Mouse (Mus musculus): ENCODE measurements around the gene Entpd1. TPM values are rescaled to one million over a fixed set of nuclear protein-coding genes. Genes with fewer than 3 reads are reported as not detected.

Entpd1 gene
- polyA plus RNA-seq, 1 experiment from 2014 or later: 6.3 TPM

DNA sequence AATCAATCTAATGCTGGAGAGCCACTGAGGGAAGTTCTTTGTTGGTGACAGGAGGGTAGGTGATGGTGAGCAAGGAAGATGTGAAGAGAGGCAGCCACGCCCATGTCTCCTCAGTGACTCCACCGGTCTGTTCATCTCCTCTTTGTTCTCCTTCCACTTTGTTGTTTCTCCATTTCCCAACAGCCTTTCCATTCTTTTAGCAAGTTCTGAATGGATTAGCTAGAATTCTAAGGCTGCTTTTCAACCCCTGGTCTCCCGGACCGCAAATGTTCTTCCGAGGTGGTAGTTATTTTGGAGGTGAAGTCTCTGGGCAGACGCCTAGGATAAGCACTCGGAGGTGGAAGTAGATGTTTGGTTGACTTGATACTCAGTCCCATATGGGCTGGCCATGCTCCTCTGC is 72.4 kb downstream of the Entpd1 start:
- Histone ChIP-seq H3K4me1 (peaks cover 9% of the 10 kb centered on the region; the same call in 1 of the 2 replicates), H3K27ac (no peak overlapping the region), H3K36me3 (no peaks in the 10 kb centered on the region), H3K27me3 (ENCODE audit: insufficient read depth, poor library complexity, severe bottlenecking) (no peaks in the 10 kb centered on the region), H3K4me3 (no peak overlapping the region), H3K9me3 (no peaks in the 10 kb centered on the region)
- no peak for DNase-seq (ENCODE audit: low spot score)
- WGBS: 86% methylated on average over 7 of the region's 7 CpGs

DNA sequence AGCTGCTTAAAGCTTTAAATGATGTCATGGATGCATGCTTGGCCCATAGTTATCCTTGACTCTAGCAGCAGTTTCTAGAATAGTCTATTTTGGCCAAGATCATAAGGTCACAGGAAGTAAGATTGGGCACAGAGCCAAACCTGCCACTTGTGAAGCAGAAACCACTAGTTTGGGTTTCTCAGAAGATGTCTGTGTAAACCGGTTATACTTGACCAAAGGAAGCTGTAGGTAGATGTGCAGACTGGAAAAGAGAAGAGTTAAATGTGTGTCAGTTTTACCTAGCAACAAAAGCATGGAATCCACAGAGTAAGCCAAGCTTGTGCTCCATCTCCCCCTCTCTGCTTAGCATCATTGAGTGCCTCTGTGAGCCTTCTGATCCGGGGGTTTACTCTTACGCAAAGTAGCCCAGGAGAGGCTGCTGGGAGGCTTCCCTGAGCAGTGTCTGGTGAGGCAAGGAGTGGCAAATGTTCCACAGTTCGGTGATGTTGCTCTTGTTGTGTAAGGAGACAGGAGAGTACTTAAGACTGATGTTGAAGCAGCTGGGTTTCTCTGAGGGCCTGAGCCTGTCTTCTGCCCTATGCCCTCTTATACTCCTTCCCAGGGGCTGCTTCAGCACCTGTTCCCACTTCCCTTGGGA is 75.2 kb downstream of the Entpd1 start:
- 73% methylated on average over 4 of the region's 4 CpGs for WGBS
- Histone ChIP-seq H3K27me3 (ENCODE audit: insufficient read depth, poor library complexity, severe bottlenecking) (no peaks in the 10 kb centered on the region), H3K4me1 (peaks cover 9% of the 10 kb centered on the region; the same call in 1 of the 2 replicates), H3K9me3 (no peaks in the 10 kb centered on the region), H3K4me3 (no peak overlapping the region), H3K27ac (no peak overlapping the region), H3K36me3 (no peaks in the 10 kb centered on the region)
- DNase-seq (ENCODE audit: low spot score): no peak

DNA sequence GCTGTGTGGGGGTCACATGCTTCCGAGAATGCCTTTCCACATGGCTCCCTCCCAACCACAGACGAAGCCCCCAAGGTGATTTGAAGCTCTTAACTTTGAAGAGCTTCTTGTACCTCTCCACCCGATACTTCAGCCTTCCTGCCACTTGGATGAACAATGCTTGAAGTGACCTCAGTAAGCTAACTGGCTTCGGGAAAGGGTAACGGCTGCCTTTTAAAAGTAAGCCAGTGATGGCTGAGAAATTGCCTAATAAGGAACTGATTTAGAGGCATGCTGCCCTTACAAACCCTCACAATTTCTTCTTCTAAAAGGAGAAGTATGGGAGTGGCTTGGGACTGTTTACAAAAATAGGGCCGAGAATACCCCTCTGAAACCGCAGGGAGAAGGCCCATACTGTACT is 81.0 kb downstream of the Entpd1 start:
- H3K9me3 ChIP-seq: no peaks in the 10 kb centered on the region
- no peak overlapping the region for H3K4me3 ChIP-seq
- no peaks in the 10 kb centered on the region for H3K4me1 ChIP-seq
- no peak for DNase-seq (ENCODE audit: low spot score)
- H3K27me3 ChIP-seq (ENCODE audit: insufficient read depth, poor library complexity, severe bottlenecking): no peaks in the 10 kb centered on the region
- H3K36me3 ChIP-seq: no peaks in the 10 kb centered on the region
- 75% methylated on average over 7 of the region's 7 CpGs for WGBS
- H3K27ac ChIP-seq: no peak overlapping the region

DNA sequence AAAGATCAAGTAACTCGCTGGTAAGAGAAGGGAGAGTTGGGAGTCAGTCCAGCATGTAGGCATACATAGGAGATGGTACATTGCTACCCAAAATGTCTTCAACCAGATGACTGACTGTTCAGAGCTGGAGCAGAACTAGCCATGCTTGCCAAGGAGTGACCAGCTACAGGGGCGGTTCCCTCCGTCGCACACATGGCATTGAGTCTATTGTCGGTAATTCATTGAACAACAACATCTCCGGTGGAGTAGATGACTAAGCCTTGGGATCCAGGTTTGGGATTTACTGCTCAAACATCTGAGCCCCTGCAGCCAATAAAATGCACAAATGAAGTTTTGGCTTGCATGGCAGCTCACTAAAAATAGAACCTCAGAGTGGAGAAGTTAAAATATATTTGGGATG is 84.0 kb downstream of the Entpd1 start:
- Histone ChIP-seq H3K4me1 (no peaks in the 10 kb centered on the region), H3K27ac (no peak overlapping the region), H3K27me3 (ENCODE audit: insufficient read depth, poor library complexity, severe bottlenecking) (no peaks in the 10 kb centered on the region), H3K9me3 (no peaks in the 10 kb centered on the region), H3K4me3 (no peak overlapping the region), H3K36me3 (no peaks in the 10 kb centered on the region)
- 88% methylated on average over 6 of the region's 6 CpGs for WGBS
- no peak for DNase-seq (ENCODE audit: low spot score)

DNA sequence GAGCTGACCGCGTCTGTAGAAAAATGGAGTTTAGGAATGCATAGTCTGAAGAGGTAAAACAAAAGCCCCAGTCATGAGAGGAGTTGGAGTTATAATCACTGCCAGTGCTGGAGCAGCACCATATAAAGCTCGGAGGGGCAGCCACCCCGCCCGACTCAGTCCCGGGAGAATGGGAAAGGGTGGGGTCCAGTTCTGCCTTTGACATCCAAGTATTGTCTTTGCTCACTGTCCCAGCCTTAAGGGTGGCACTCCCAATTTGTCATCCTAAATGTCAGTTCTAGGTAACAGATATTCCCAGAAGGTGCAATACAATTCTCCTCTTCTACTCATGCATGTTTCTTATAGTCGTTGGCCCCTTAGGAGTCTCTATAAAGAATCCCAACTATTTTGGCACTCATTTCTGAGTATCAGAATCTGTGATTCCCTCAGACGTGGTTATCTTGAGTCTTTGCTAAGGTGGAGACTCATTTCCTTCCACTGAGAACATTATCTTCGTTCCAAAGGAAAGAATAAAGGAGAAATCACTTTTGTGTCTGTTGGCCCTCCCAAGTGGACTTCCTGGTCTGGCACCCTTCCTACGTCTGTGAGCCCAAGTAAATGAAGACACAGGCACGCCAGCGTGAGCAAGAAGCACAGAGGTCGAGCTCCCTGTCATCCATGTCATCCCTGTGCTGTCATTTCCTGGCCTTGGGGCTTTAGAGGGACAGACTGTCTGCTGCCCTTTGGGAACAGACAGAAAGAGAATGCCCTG is 86.1 kb downstream of the Entpd1 start:
- H3K27me3 ChIP-seq (ENCODE audit: insufficient read depth, poor library complexity, severe bottlenecking): no peaks in the 10 kb centered on the region
- no peaks in the 10 kb centered on the region for H3K9me3 ChIP-seq
- no peaks in the 10 kb centered on the region for H3K36me3 ChIP-seq
- no peak overlapping the region for H3K27ac ChIP-seq
- no peak for DNase-seq (ENCODE audit: low spot score)
- 57% methylated on average over 13 of the region's 13 CpGs for WGBS
- H3K4me3 ChIP-seq: no peak overlapping the region
- H3K4me1 ChIP-seq: peaks cover 9% of the 10 kb centered on the region

DNA sequence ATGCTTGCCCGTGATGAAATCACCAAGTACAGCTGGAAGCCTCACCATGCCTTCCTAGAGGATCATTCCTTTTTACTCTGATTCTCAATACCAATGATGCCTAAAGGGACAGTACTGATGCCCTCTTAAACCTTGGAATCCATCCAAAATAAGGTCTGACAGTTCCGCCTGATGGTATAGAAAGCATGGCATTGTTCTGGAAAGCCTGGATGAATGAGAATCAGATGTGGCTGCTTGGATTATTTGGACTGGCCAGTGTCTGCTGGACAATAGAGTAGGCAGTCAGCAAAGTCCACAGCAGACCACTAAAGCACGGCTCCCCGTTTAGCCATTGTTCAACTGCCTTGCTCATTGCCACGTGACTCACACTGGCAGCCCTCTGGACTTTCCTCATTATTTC is 87.7 kb downstream of the Entpd1 start:
- no peak overlapping the region for H3K27ac ChIP-seq
- no peaks in the 10 kb centered on the region for H3K9me3 ChIP-seq
- DNase-seq (ENCODE audit: low spot score): no peak
- no peak overlapping the region for H3K4me3 ChIP-seq
- no peaks in the 10 kb centered on the region for H3K27me3 ChIP-seq (ENCODE audit: insufficient read depth, poor library complexity, severe bottlenecking)
- H3K4me1 ChIP-seq: peaks cover 9% of the 10 kb centered on the region
- no peaks in the 10 kb centered on the region for H3K36me3 ChIP-seq
- WGBS: 79% methylated on average over 5 of the region's 5 CpGs

DNA sequence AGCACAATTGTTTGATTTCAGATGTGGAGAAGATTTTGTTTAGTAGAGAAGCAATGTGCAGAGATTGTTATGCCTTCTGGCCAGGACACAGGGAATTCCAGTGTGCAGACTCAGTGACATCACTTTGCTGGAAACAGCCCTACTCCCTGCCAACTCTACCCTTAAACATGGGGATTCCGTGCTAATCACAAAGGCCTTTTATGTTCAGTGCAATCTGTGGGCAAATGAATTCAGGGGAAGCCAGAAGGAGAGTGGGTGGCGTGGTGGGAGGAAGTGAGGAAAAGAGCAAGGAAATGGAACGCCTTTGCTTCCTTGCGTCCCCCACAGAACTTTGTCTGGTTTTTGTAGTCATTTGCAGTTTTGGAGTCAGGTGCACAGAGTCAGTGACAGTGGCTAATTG is 90.2 kb downstream of the Entpd1 start:
- WGBS: 62% methylated on average over 4 of the region's 4 CpGs

DNA sequence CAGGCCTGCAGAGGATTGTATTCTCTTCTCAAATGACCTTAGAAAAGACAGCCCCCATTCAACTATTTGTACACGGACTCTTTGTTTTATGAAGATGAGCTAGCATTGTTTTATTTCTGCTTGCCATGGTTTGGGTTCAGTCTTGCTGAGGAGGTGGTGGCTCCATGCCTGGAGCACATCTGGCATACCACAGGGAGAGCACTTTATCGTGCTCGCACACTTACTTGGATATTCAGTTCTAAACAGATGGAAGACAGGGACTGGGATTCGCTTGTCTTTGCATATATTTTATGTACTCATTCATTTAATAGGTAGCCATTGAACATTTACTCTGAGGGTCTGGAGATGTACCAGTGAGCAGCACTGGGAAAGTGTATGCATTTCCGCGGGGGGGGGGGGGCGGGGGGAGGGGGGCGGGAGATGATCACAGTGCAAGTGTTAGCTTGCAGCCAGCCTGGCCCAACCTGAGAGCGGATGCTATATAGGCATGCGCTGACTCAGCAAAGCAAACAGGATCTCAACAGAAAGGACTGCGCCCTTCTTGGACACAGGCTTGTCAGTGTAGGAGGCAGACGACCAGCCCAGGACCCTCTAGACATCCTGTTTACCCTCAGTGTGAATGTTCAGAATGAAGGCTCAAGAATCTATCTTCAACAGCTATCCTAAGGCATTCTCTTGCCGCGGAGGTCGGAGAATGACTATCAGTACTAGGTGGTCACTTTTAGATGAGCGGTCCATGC is 100.9 kb downstream of the Entpd1 start:
- no peaks in the 10 kb centered on the region for H3K9me3 ChIP-seq
- no peaks in the 10 kb centered on the region for H3K27me3 ChIP-seq (ENCODE audit: insufficient read depth, poor library complexity, severe bottlenecking)
- no peak for DNase-seq (ENCODE audit: low spot score)
- WGBS: 86% methylated on average over 13 of the region's 16 CpGs
- peaks cover 8% of the 10 kb centered on the region for H3K4me1 ChIP-seq
- no peak overlapping the region for H3K4me3 ChIP-seq
- no peak overlapping the region for H3K27ac ChIP-seq
- no peaks in the 10 kb centered on the region for H3K36me3 ChIP-seq

More for the DNA sequence above, 90.2 kb downstream of the Entpd1 start:
- Histone ChIP-seq H3K36me3 (no peaks in the 10 kb centered on the region), H3K4me1 (peaks cover 13% of the 10 kb centered on the region), H3K27ac (0 out of 2 replicates have a peak overlapping the region, but pooled peaks have one; percentile 10), H3K4me3 (no peak overlapping the region), H3K9me3 (no peaks in the 10 kb centered on the region), H3K27me3 (ENCODE audit: insufficient read depth, poor library complexity, severe bottlenecking) (no peaks in the 10 kb centered on the region)
- DNase-seq (ENCODE audit: low spot score): no peak

DNA sequence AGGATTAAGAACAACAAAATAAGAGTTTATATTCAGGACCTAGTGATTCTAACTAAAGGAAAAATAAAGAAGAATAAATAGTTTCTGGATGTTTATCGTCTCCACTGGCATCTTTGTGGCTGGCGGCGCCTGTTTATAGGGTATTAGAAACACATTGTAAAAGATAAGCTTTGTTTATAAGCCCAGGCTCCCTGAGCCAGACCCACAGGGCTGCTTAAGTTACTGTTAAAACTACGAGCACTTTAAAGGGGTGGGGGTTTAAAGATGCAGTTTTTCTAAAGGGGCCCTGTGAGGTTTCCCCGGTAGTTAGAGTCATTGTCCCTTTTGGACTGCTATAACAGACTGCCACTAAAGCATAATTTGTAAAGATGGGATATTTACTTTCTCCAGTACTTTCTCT is 102.5 kb downstream of the Entpd1 start:
- H3K4me3 ChIP-seq: no peak overlapping the region
- no peaks in the 10 kb centered on the region for H3K27me3 ChIP-seq (ENCODE audit: insufficient read depth, poor library complexity, severe bottlenecking)
- peaks cover 11% of the 10 kb centered on the region for H3K4me1 ChIP-seq
- DNase-seq (ENCODE audit: low spot score): no peak
- no peaks in the 10 kb centered on the region for H3K36me3 ChIP-seq
- H3K9me3 ChIP-seq: no peaks in the 10 kb centered on the region
- WGBS: 70% methylated on average over 5 of the region's 5 CpGs
- H3K27ac ChIP-seq: no peak overlapping the region

DNA sequence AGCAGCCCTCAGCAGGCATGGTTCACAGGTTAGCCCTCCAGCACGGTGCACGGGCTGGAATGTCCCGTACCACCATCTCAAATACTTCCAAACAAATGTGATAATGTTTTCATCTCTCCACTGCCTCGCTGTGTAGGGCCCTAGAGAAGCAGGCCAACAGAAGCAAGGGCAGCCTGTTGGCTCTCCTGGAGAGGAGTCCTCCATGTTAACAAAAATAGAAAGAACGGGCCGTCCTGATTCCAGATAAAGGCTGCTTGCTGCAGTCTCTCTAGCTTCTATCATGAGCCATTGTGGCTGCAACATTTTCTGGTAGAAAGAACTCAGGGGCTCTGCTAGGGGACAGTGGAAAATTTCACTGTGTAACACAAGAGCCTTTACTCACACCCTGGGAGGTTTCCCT is 104.8 kb downstream of the Entpd1 start:
- Histone ChIP-seq H3K9me3 (no peaks in the 10 kb centered on the region), H3K27me3 (ENCODE audit: insufficient read depth, poor library complexity, severe bottlenecking) (no peaks in the 10 kb centered on the region), H3K27ac (peak overlapping the region; percentile 56), H3K4me1 (peaks cover 26% of the 10 kb centered on the region), H3K4me3 (no peak overlapping the region), H3K36me3 (no peaks in the 10 kb centered on the region)
- DNase-seq (ENCODE audit: low spot score): no peak
- 44% methylated on average over 6 of the region's 6 CpGs for WGBS

DNA sequence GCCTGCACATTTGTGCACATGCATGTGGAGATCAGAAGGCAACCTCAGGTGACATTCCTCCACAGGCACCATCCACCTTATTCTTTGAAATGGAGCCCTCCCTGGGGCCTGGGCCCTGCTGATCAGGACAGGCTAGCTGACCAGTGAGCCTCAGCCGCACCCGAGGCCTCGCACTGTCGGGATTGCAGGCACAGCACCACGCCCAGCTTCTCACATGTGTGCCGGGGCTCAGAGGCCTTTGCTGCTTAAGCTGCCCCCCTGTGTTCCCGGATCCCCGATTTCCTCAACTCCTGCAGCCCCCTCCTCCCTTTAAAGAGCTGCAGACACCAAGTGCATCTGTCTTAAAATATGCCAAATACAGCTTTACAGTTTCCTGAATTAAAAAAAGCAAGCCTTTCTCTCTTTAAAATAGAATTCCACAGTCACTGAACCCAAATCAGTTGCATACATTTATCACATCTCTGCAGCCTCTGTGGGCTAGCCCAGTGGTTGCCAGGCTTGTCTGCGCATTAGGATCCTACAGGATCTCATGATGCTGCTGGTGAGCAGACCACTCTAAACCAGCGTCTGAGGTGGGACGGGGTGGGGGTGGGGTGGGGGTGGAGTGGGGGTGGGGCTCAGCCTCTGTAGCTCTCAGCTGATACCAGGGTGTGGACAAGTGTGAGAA is 107.4 kb downstream of the Entpd1 start:
- no peaks in the 10 kb centered on the region for H3K9me3 ChIP-seq
- no peaks in the 10 kb centered on the region for H3K36me3 ChIP-seq
- no peak for DNase-seq (ENCODE audit: low spot score)
- H3K4me3 ChIP-seq: no peak overlapping the region
- no peak overlapping the region for H3K27ac ChIP-seq
- WGBS: 39% methylated on average over 11 of the region's 11 CpGs
- H3K4me1 ChIP-seq: peaks cover 26% of the 10 kb centered on the region
- no peaks in the 10 kb centered on the region for H3K27me3 ChIP-seq (ENCODE audit: insufficient read depth, poor library complexity, severe bottlenecking)

DNA sequence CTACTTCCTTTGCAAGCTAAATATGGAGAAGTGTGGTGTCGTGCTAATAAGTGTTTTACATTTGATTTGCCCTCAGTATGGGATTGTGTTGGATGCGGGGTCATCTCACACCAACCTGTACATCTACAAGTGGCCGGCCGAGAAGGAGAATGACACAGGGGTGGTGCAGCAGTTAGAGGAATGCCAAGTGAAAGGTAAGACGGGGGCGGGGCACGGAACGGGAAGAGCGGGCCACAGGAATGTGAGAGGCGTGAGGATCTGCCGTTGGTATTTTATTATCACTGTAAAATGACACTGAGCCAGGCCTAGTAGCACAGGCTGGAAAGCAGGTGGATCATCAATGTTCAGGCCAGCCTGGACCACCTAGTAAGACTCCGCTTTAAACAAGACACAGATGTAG is 108.2 kb downstream of the Entpd1 start:
- DNase-seq (ENCODE audit: low spot score): no peak

More for the DNA sequence above, 108.2 kb downstream of the Entpd1 start:
- Histone ChIP-seq H3K4me3 (no peak overlapping the region), H3K36me3 (no peaks in the 10 kb centered on the region), H3K4me1 (peaks cover 26% of the 10 kb centered on the region), H3K27ac (no peak overlapping the region; the same call in 1 of the 2 replicates), H3K9me3 (no peaks in the 10 kb centered on the region), H3K27me3 (ENCODE audit: insufficient read depth, poor library complexity, severe bottlenecking) (no peaks in the 10 kb centered on the region)
- 63% methylated on average over 12 of the region's 12 CpGs for WGBS
